Mouse (Mus musculus) R1 (cell line): Measurements from ENCODE around the gene Vmn2r59.
"Not testable (repeated sequence)": the region's sequence is repeated elsewhere in the genome, so short reads cannot be mapped to it uniquely, and the experiment has no call there.

Source experiments
- DNase-seq: peaks from one replicate; pipeline ENCODE4 v3.0.0-alpha.2; 2018; ENCODE audit warnings: low read depth, low spot score

Gene Vmn2r59

GRCm38 (mm10) chr7:42058923-42059322 is at the start of gene Vmn2r59:
Gene Vmn2r59, minus strand, starts transcription at chr7:42059023.
- no peak for DNase-seq

GRCm38 (mm10) chr7:42107470-42107869 is 48.6 kb upstream of the Vmn2r59 start, which contains the start of gene Vmn2r60:
Gene Vmn2r60, plus strand, starts transcription at chr7:42107770.
- DNase-seq = no peak

GRCm38 (mm10) chr7:42107061-42107460 is 48.2 kb upstream of the Vmn2r59 start:
- DNase-seq = not testable (repeated sequence)
